Mouse (Mus musculus) liver, embryonic 14.5 days (tissue): ENCODE measurements around the gene Spryd3.
A peak's percentile ranks its signal among the peaks of the same experiment; 100 is the strongest.
"Not testable (repeated sequence)": the region's sequence is repeated elsewhere in the genome, so short reads cannot be mapped to it uniquely, and the experiment has no call there.

Experiments
- CTCF ChIP-seq: IDR thresholded peaks from 2 replicates; pipeline ENCODE4 v1.5.1; 2016; ENCODE audit warnings: antibody characterized with exemption, low read depth, control low read depth
- EP300 ChIP-seq: IDR thresholded peaks from 2 replicates; pipeline ENCODE4 v1.6.1; 2016; ENCODE audit warnings: antibody characterized with exemption, low read depth

GRCm38 (mm10) chr15:102155006-102155405 is 19.0 kb upstream of the Spryd3 start:
- peak; percentile 19; the same call in 1 of the 2 replicates for TF ChIP-seq CTCF
- not testable (repeated sequence) for TF ChIP-seq EP300
